Mouse (Mus musculus) kidney, adult 18-20 months (tissue): ENCODE measurements at regions not wholly inside any gene's neighbourhood (a gene's known extent, or its start where the extent isn't known, plus 50 kb on each side); places are given as distances from the start of the nearest gene placed in this dataset.
"Not testable (repeated sequence)": the region's sequence is repeated elsewhere in the genome, so short reads cannot be mapped to it uniquely, and the experiment has no call there.

Experiments used
- DNase-seq: peaks from one replicate; pipeline ENCODE4 v3.0.0; 2021

DNA sequence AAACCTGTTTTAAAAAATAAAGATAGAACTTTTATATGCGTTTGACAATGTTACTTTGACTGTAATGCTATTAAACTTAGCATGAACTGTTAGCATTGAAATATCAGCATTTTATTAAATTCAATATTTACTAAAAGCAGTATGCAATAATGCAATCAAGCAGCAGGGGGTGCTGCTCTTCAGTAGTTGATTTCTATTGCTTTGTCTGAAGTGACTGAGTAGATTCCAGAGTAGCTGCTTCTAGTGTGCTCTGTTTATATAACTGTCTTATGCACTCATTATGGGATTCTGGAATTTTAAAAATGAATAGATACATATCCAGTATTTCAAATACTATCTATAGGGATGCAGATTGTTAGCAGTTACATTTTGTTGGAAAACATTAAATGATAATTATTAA is 146.2 kb downstream of the Gm28710 start:
- peak; percentile 27 for DNase-seq

GRCm38 (mm10) chr5:16947430-16947829 is 155.8 kb downstream of the Gm28710 start:
- DNase-seq = no peak

- DNase-seq = no peak
These were observed 176.1 kb downstream of the Gm28710 start for GRCm38 (mm10) chr5:16967735-16968134.

GRCm38 (mm10) chr5:16968817-16969216 is 177.2 kb downstream of the Gm28710 start:
- DNase-seq = not testable (repeated sequence)

- peak; percentile 9 for DNase-seq
These were observed 181.7 kb downstream of the Gm28710 start for GRCm38 (mm10) chr5:16973206-16973896.

DNA sequence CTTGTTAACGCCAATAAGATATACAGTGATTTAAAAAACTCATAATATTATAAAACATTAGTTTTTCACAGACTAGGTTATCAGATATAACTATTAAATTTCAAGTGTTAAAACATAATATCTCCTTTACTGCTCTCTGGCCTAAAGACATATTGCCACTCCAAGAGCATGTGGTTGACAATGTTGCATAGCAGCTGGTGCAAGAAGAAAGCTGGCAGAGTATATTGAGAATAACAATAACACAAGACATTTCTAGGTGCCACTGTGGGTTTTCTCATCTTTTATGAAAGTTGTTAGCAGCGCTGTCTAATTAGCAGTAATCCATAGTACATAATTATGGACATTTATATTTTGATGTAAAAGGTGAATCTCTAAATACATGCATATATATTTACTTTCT is 184.4 kb downstream of the Gm28710 start:
- no peak for DNase-seq

DNA sequence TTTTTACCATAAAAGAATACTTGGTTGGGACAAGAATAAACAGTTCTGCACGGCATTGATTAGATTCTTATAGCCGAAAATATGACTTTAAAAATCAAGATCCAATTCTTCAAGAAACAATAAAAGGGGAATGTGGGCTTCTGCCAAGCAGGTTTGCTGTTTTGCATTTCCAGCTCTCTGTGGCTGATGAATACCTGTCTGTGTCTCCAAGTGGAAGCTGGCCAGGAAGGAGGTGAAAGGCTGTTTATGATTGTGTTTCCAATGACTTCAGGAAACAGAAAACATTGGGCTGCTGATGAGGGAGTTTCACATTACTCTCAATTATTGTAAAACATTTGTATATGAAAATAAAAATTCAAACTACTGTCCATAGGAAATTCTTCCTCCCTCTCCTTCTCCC is 193.3 kb downstream of the Gm28710 start:
- DNase-seq = no peak

DNA sequence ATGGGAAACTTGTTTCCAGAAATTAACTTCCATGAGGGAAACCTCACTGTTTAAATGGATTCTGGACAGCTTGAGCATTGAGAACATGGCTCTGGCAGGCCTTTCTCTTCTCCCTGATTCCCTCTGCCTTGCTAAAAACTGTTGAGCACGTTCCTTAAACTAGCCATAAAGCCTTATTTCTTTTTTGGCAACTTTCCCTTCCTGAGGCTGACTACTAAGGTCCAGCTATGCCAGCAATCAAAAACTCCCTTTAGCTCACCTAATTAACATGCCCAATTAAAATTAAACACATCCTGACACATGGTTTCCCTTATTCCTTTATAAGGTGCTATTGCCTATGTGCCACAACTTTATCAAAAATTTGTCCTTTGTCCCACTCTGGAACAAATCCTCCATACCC is 199.9 kb downstream of the Gm28710 start:
- no peak for DNase-seq

- DNase-seq = no peak
These were observed 207.6 kb downstream of the Gm28710 start for GRCm38 (mm10) chr5:16999183-16999582.

DNA sequence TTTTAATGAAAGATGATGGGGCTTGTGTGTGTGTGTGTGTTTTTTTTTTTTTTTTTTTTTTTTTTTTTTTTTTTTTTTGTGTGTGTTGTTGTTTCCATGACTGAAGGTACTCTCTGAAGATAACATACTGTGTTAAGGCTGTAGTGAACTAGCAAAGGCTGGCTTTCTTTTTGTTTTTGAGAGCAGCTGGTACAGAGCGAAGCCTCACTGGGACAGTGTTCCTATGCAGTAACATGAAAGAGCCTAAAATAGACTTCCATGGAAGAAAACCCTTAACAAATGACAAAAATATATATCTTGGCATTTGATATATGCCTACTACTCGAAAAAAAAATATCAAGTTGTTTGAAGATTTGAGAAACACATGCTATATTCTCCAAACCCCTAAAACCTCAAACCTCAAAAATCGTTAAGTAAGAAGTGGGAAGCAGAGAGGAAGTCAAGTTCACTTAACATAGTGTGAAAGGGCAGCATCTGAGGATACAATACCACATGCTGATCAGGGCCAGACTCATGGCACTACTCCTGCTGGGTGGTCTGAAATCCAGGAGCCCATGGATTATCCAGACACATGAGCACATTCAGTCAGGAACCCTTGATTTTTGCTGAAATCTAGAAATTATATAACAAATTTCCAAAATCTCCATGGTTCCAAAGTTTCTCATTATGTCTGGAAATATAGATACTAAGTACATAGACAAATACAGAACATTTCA is 215.4 kb downstream of the Gm28710 start:
- no peak for DNase-seq

- DNase-seq = no peak
These were observed 230.0 kb downstream of the Gm28710 start for GRCm38 (mm10) chr5:17021636-17022035.

GRCm38 (mm10) chr5:17053935-17054334 is 262.3 kb downstream of the Gm28710 start:
- DNase-seq = no peak

GRCm38 (mm10) chr5:17064565-17064964 is 273.0 kb downstream of the Gm28710 start:
- DNase-seq = no peak

DNA sequence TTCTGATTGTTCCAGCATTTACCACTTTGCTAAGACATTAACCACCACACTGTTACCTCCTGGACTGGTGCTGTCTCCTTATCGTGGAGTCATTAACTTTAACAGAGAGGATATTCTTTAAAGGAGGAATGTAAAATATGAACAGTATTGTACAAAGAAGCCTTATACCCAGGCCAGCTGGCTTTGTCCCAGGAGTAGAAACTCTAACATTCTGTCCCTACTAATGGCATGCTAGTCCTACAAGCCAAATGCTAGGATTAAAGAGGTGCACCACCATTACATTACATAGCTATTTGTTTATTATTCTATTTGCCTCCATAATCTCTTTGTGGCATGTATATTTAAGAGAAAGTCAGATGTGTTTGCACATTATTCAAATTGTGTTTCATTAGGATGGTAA is 288.8 kb downstream of the Gm28710 start:
- no peak for DNase-seq

DNA sequence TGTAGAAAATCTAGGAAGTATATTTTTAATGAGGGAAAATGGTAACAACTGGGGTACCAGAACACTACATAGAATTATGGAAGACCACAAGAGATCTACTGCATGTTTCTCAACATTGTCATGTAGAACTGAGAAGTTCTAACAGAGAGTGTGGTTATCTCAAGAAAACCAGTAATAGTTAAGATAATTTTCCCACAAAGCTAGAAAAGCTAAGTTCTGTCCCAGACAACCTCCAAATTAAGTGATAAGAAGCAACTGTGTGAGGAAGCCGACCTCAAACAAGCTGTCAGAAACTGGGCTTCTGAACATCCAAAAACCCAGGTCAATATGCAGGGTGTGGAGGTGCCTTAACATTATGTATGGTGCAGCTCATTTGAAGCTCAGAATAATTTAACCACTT is 261.4 kb upstream of the Speer4f2 start:
- no peak for DNase-seq

GRCm38 (mm10) chr5:17112026-17112425 is 261.0 kb upstream of the Speer4f2 start:
- peak; percentile 6 for DNase-seq

DNA sequence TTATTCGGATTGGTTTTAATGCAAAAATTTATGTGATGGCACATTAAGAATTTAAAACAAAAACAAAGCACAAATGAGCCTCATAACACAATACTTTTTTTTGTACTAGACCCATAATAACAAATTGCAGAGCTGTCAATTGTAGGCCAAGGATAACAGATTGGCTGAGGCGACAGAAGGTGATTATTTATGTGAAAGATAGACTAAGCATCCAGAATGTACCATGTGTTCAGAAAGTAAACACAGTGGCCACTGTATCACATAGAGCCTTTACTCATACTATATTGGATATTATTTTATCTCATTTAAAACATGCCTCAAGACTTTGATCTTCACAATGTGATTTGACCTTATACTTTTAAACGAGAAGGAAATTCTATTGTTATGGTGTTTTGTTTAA is 257.9 kb upstream of the Speer4f2 start:
- DNase-seq = no peak

- DNase-seq = no peak
These were observed 256.9 kb upstream of the Speer4f2 start for GRCm38 (mm10) chr5:17116072-17116471.

GRCm38 (mm10) chr5:17125240-17125639 is 247.7 kb upstream of the Speer4f2 start:
- DNase-seq = no peak

GRCm38 (mm10) chr5:17127501-17127900 is 245.5 kb upstream of the Speer4f2 start:
- no peak for DNase-seq

DNA sequence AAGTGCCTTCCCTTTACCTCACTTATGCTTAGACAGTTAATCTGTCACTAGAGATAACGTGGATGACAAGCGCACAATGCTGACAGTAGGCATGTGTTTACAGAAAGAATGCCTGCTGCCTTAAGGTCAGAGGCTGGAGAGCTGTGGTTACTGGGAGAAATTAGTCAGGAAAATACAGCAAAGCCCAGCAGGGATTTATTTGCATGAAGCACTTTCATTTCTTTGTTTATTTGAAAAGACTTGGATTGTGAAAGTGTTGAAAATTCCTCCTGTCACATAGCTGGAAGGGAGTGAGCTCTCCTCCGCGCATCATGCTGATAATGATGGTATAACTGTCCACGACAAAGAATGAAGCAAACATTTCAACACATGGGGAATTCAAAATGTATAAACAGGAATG is 237.5 kb upstream of the Speer4f2 start:
- no peak for DNase-seq

GRCm38 (mm10) chr5:17141555-17141954 is 231.4 kb upstream of the Speer4f2 start:
- peak; percentile 29 for DNase-seq

GRCm38 (mm10) chr5:17174562-17174961 is 198.4 kb upstream of the Speer4f2 start:
- DNase-seq = no peak

GRCm38 (mm10) chr5:17176771-17177170 is 196.2 kb upstream of the Speer4f2 start:
- DNase-seq = no peak
